Mouse (Mus musculus): ENCODE results near the gene St3gal3. TPM values are rescaled to one million over a fixed set of nuclear protein-coding genes. Genes with fewer than 3 reads are reported as not detected.
A peak's percentile ranks its signal among the peaks of the same experiment; 100 is the strongest.

Gene St3gal3
- total RNA-seq, 2 experiments from 2014 or later: 27.1 to 29.2 TPM

DNA sequence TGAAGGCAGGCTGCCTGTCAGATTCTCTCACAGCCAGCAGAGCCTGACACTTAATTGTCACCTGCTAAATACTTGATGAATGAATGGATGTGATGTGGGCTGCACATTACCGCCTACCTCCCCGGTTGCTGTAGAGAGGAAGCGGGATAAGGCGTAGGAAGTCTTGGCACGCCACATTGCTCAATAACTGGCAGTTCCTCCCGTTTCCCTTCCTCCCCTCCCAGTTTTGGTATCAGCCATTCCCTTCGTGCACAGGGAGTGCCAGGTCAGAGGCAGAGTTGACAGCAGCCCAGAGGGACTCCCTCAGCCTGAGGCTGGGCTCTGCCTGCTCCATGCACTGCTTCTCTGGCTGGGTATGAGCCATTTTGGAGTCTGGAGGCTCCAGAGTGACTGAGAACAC lies 152.0 kb downstream of the St3gal3 start:
- DNase-seq: peak; percentile 56

- no peak for DNase-seq
Measured at GRCm38 (mm10) chr4:117981518-117981917, 153.2 kb downstream of the St3gal3 start.

DNA sequence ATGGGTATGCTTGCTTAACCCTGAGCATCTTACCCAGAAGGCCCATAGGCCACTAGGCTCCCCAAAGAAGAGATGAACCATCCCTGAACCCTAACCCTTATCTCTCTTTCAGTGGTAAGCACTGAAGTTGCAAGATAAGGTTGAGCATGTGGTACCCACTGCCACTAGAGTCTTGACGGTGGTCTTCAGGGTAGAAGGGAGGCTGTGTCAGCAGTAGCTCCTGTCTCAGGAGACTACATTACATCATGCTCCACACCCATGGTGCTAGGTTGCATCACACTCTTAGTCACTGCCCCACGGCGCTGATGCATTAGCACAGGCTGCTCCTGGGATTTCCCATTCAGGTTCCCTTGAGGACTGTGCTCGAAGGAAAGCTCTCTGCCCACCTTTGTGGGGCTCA lies 154.6 kb downstream of the St3gal3 start:
- no peak for DNase-seq

GRCm38 (mm10) chr4:117979181-117979580 lies 155.5 kb downstream of the St3gal3 start:
- no peak for DNase-seq

DNA sequence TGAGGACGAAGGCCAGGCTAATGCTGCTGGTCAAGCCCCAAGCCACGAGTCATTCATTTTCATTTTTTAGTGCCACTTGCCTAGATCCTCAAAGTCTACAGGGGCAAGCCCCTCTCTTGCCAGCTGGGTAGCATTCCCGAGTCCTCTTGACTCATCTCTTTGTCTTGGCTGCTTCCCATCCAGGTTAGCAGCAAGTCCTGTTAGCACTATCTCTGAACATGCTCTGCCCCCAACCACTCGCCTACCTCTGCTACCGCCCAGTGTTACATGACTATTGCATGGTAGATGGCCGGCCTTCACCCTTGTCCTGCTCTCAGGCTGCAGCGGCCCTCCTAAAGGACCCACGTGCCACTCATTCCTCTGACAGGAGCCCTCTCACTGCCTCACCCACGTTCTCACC lies 156.4 kb downstream of the St3gal3 start:
- no peak for DNase-seq

DNA sequence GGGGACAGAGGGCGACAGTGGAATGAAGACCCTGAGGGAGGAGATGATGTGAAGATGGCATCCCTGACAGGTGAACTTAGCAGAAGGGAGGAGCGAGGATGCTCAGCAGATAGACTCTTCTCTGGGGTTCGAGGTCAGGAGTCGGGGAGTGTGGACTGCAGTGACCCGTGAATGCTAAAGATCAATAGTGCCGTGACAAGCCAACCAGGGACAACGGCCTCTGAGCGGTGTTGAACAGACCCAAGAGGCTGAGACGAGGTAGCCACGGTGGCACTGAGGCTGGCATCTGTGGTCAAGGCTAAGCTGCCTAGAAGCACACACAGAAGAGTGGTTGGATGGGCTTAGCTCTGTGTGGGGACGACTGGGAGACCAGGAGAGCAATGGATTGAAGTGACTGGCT lies 156.9 kb downstream of the St3gal3 start:
- no peak for DNase-seq

DNA sequence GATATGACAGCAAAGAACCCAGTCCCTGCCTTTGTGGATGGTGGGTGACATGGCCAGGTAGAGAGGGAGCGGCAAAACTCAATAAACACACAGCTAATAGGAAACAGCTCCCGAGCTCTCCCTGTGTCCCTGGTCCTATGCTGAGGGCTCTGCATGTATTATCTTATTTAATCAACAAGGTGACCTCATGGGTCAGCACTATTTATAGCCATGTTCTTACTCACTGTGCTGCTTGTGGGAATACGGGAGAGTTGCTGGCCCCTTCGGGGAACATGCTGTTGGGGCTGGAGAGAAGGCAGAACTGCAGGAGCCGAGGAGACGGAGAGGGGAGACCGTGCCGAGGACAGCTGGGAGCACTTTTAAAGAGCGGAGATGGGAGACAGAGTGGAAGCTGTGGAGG lies 157.3 kb downstream of the St3gal3 start:
- no peak for DNase-seq

GRCm38 (mm10) chr4:117975820-117976219 lies 158.9 kb downstream of the St3gal3 start:
- DNase-seq: no peak

DNA sequence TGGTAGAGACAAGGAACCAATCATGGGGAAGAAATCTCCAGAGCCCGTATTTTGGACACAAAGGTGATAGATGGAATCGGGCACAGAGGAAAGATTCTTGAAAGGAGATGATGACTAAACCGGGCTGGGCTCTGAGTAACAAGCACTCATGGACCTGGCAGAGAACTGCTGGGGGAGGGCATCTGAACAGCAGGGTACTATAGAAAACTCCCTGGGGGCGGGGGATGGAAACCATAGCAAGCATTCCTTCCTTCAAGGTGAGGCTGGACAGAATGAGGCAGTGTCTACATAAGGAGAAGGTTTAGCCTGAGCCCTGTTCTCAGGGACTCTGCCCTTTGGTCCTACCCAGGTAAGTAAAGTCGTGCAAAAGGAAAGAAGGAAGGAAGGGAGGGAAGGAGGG lies 160.0 kb downstream of the St3gal3 start:
- no peak for DNase-seq

GRCm38 (mm10) chr4:117972999-117973398 lies 161.7 kb downstream of the St3gal3 start:
- no peak for DNase-seq

DNA sequence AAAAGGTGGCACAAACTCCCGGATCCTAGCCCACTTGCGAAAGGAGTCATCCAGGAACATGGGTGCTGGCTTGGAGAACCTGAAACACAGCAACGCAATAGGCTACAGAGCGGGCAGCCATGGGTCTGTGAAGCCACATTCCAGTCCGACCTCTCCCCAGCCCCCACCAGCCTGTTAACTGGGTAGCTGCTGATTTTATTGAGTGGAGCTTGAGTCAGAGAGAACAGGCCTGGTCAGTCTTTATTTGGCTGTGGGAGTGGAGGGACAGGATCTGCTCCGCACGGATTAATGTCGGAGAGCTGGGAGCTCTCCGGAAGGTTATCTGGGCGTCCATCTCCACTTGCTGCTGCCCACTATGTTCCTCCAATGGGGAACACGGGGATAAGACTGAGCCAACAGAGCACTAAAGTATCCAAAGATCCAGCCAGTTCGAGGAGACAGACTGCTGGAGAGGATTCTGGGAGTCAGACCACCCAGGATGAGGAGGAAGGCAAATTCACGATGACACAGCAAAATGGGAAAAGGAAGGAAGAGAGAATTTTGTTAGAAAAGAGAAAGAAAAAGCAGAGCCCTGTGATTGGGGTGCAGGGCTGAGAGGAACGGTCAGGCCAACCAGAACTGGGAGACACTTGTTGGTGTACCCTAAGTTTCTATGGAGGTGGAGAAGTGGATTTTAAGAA lies 170.2 kb downstream of the St3gal3 start:
- DNase-seq: no peak

GRCm38 (mm10) chr4:117957492-117957891 lies 177.2 kb downstream of the St3gal3 start:
- no peak for DNase-seq

- no peak for DNase-seq
Measured at GRCm38 (mm10) chr4:117947493-117947892, 187.2 kb downstream of the St3gal3 start.

- no peak for DNase-seq
Measured at GRCm38 (mm10) chr4:117946639-117947305, 187.9 kb downstream of the St3gal3 start.

DNA sequence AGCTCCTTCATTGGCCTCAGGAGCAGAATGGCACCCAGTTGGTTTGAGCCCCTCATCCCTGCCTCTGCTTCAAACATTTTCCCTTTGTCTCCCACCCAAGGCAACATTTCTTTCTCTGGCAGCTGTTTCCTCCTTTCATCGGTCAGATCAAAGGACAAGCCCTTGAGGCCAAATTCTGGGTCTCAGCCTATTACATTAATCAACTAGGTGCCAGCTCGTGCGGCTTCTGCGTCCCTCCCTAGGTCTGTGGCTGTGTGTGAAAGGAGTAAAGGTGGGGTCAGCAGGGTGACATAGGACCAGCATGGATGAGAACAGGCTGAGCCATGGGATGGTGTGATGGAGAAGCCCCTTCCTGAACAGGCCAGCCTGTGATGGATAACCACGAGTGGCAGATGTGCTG lies 191.4 kb downstream of the St3gal3 start:
- DNase-seq: no peak

DNA sequence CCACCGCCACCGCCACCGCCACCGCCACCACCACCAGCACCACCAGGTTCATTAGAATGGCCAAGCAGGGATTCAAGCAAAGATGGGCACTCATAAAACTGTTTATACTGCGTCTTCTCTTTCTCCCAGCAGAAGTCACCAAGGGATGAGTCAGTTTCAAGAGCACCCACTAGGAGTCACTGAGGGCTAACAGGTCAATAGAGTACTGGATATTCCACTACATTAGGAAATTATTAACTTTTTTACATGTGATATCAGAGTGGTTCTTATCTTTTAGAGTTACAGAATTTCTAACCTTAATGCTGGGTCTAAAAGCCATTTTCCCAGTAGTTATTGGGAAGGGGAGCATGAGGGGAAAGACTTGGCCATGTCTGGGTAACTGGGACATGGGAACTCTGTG lies 197.8 kb downstream of the St3gal3 start:
- no peak for DNase-seq

- DNase-seq: no peak
Measured at GRCm38 (mm10) chr4:117934081-117934480, 200.6 kb downstream of the St3gal3 start.

GRCm38 (mm10) chr4:117933248-117933647 lies 201.5 kb downstream of the St3gal3 start:
- no peak for DNase-seq

DNA sequence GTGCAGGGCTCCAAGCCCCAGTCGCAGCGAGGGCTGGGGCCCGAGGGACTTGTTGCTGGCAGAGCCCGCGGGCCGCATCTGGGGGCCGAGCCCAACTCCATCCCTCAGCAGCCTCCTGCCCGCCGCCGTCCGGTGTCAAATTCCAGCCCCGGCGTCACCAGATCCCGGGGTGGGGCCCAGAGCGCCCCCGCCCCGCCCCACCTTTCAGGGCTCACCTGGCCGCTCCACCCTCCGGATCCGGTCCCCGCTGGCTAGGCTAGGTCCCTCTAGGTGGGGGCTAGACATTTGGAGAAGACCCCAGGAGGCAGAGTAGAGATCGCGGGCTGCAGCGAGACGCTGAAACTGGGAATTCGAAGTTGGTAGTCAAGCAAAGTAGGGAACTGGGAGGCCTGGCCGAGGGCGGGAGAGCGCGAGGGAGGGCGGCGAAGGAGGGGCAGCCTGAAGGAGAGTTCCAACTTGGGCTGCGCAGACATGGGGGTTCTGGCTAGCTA lies 205.3 kb downstream of the St3gal3 start, which contains the start of gene Artn:
Artn (minus strand) TSS at position 373 of the 491 bp plus-strand sequence.
- peak; percentile 33 for DNase-seq

GRCm38 (mm10) chr4:117928699-117929241 lies 205.9 kb downstream of the St3gal3 start:
- DNase-seq: peak; percentile 70

- peak; percentile 40 for DNase-seq
Measured at GRCm38 (mm10) chr4:117928234-117928633, 206.5 kb downstream of the St3gal3 start.

GRCm38 (mm10) chr4:117926545-117927482 lies 207.9 kb downstream of the St3gal3 start:
- peak; percentile 55 for DNase-seq

DNA sequence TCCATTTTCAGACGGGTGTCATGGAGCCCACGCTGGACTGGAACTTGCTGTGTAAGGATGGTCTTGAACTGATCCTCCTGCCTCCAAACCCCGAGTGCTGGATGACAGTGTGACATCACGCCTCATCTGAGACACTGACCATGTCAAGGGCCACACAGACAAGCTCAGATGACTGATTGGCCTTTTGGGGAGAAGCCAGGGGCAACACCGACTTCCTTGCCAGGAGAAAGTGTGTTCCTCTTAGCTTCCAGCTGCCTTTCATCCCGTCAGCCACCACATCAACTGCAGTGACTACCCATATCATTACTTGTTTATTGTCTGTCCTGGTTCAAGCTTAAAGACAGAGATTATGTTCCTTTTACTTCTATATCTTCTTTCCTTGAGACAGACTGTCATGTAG lies 209.8 kb downstream of the St3gal3 start:
- DNase-seq: no peak
